Mouse (Mus musculus) thymus, adult 2 months (tissue): ENCODE results near the gene Wnt4.

ENCODE experiments used
- CTCF ChIP-seq: fragments of 200-500 bp; IDR thresholded peaks from 2 replicates; pipeline ENCODE4 v1.5.1; 2012; ENCODE audit warnings: mild to moderate bottlenecking, control low read depth, low read length, moderate library complexity, borderline replicate concordance; ENCODE audit not compliant: control insufficient read depth, poor library complexity, insufficient read depth; ENCODE audit errors: extremely low read depth
- POLR2A ChIP-seq: fragments of 200-500 bp; IDR thresholded peaks from 2 replicates; pipeline ENCODE4 v1.6.1; 2012; ENCODE audit warnings: mild to moderate bottlenecking, low read length, control low read depth, moderate library complexity; ENCODE audit not compliant: control insufficient read depth, poor library complexity, insufficient read depth; ENCODE audit errors: extremely low read depth

GRCm38 (mm10) chr4:137294474-137294873 lies 17.2 kb downstream of the Wnt4 start:
- no peak for TF ChIP-seq POLR2A
- TF ChIP-seq CTCF, result no peak
